Mouse (Mus musculus) lung, postnatal 25 days (tissue): ENCODE measurements at regions not wholly inside any gene's neighbourhood (a gene's known extent, or its start where the extent isn't known, plus 50 kb on each side); places are given as distances from the start of the nearest gene placed in this dataset.

Experiments
- DNase-seq: peaks from one replicate; pipeline ENCODE4 v3.0.0; 2022; ENCODE audit warnings: low spot score

GRCm38 (mm10) chr9:91135107-91135506, 227.1 kb upstream of the Zic4 start:
- no peak for DNase-seq

- DNase-seq = no peak
Observed at GRCm38 (mm10) chr9:91140651-91141050, 221.6 kb upstream of the Zic4 start.

- no peak for DNase-seq
Observed at GRCm38 (mm10) chr9:91151893-91152292, 210.3 kb upstream of the Zic4 start.

- no peak for DNase-seq
Observed at GRCm38 (mm10) chr9:91159311-91159710, 202.9 kb upstream of the Zic4 start.

- no peak for DNase-seq
Observed at GRCm38 (mm10) chr9:91167871-91168270, 194.3 kb upstream of the Zic4 start.

GRCm38 (mm10) chr9:91193221-91193620, 169.0 kb upstream of the Zic4 start:
- DNase-seq = no peak

GRCm38 (mm10) chr9:91193954-91194353, 168.3 kb upstream of the Zic4 start:
- DNase-seq = no peak

GRCm38 (mm10) chr9:91207281-91207680, 154.9 kb upstream of the Zic4 start:
- no peak for DNase-seq

GRCm38 (mm10) chr9:91227673-91228440, 134.4 kb upstream of the Zic4 start:
- no peak for DNase-seq

- no peak for DNase-seq
Observed at GRCm38 (mm10) chr9:91228525-91228924, 133.7 kb upstream of the Zic4 start.

GRCm38 (mm10) chr9:91253886-91254285, 108.3 kb upstream of the Zic4 start:
- no peak for DNase-seq

- no peak for DNase-seq
Observed at GRCm38 (mm10) chr9:91291340-91291739, 70.9 kb upstream of the Zic4 start.
